Mouse (Mus musculus) liver, embryonic 18 days (tissue): ENCODE data around the gene Palm3. TPM values are rescaled to one million over a fixed set of nuclear protein-coding genes. Genes with fewer than 3 reads are reported as not detected.

Experiments
- polyA plus RNA-seq: library from polyadenylated mRNA; depleted of rRNA; stranded (reverse); fragments of >200 nt; gene quantifications from 2 replicates; pipeline ENCODE4 v1.2.3, GENCODE M21; 2012; rRNA removed

The Palm3 gene
- 0.03 and 0.05 TPM in 2 replicates for polyA plus RNA-seq

GRCm38 (mm10) chr8:84021096-84021495 lies at the start of gene Palm3:
Gene Palm3 (plus strand): TSS chr8:84021471.

DNA sequence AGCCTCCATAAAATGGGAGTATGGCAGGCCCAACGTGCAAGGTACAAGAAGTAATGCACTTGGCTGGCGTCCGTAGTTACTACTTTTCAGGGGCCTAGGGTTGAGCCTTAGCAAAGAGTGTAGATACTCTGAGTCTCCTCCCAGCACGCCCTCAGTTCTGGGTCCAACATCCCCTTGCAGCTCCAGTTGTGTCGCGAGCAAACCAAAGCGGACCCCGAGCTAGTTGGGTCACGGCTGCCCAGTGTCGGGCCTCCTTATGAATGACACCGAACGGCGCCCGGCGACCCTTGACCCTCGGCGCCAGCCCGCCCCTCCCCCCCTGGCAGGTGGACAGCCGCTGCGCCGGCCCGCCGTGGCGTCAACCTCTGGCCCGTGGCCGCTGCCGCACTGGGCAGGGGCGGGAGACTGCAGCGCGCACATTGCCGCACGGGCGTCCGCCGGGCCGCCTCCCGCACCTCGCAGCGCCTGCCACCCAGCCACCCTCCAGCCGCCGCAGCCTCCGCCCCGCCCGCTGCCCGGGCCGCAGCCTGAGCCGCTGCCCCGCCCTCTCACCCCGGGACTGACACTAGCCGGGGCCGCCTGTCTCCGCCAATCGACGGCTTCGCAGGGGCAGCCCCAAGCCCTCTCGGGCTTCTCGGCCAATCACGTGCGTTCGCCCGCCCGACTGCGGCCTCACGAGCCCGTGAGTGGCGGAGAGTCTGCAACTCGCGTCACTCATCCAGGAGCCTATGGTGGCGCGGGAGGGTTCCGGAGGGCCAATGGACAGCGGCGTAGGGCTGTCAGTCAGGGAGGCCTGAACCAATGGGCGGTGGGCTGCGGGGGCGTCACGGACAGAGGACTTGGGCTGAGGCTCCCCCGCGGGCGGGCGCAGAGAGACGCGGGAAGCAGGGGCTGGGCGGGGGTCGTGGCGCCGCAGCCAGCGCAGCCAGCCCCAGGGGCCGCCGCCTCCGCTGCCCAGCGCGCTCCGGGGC lies 48.8 kb upstream of the Palm3 start, which contains the start of gene Prkaca:
Prkaca (plus strand) TSS at position 844 of the 971 bp plus-strand sequence.

DNA sequence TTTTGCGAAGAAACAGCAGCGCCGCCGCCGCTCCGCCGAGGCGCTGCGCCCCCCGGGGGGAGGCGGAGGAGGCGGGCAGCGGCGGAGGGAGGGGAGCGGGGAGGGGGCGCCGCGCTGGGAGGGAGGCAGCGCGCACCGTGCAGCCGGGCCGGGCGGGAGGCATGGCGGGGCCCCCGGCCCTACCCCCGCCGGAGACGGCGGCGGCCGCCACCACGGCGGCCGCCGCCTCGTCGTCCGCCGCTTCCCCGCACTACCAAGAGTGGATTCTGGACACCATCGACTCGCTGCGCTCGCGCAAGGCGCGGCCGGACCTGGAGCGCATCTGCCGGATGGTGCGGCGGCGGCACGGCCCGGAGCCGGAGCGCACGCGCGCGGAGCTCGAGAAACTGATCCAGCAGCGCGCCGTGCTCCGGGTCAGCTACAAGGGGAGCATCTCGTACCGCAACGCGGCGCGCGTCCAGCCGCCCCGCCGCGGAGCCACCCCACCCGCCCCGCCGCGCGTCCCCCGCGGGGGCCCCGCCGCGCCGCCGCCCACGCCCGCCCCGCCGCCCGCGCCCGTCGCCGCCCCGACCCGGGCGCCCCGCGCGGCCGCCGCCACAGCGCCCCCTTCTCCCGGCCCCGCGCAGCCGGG lies 23.6 kb upstream of the Palm3 start, which contains the start of gene Samd1:
Samd1 (plus strand) TSS at position 162 of the 631 bp plus-strand sequence.

GRCm38 (mm10) chr8:84001281-84002000 lies 19.8 kb upstream of the Palm3 start, which contains the start of gene 1700067K01Rik:
Gene 1700067K01Rik (plus strand): TSS chr8:84001502.

DNA sequence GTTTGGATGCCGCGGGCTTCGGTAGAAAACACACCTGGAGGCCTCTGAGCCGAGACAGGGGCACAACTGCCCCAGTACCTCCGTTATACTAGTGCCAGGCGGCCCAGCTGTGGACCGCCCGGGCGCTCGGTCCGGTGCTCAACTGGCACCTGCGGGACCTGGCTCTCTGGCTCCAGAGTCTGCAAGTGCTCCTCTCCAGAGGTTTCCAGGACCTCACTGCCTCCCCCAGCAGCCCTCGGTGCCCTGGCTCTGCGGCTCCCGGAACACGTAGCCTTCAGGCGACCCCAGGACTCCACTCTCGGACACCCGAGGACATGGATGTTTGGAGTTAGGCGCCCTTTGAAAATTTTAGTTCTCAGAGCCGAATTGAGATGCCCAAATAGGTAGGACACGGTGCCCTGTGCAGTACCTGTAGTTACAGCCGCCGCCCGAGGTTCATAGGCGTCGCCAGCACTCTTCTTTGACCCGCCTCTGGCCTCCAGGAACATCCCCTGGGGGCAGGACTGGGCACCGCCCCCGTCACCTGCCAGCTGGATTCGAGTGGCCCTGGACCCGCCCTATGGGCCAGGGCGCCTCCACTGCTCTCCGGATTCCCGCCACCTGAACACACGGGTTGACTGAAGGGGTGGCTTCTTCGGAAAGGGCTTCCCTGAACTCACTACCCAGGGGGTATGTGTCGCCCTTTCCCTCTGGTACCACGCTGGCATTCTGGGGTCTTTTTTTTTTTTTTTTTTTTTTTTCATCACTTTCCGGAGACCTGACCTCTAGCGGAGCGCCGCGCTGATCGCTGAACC lies 9.4 kb upstream of the Palm3 start, which contains the start of gene 2210011C24Rik:
2210011C24Rik (minus strand) TSS at position 467 of the 794 bp plus-strand sequence.

GRCm38 (mm10) chr8:84042066-84042947 lies 21.0 kb downstream of the Palm3 start, which contains the start of gene Il27ra:
Gene Il27ra (minus strand): TSS chr8:84042589.

DNA sequence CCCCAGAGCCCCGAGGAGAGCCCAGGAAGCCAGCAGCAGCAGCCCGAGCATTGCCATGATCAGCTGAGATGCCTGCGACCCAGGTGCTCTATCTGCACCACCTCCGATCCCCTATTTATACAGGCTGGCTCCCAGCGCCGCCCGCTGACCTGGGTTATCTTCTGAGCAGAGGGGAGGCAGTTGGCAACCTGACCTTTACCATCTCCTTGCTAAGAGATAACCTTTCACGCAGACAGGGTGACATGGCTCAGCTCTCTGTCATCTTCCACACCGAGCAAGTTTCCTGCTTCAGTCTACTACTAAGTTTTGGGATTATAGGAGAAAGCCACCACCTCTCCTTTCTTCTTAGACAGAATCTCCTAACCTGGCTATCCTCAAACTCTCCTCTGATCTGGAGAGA lies 23.6 kb downstream of the Palm3 start, which contains the start of gene Rln3:
Rln3 (minus strand) TSS at position 101 of the 400 bp plus-strand sequence.

GRCm38 (mm10) chr8:84065037-84065436 lies 43.8 kb downstream of the Palm3 start, which contains the start of gene Gm10643:
Gene Gm10643 (minus strand): TSS chr8:84065137.

GRCm38 (mm10) chr8:84066291-84066930 lies 45.1 kb downstream of the Palm3 start, which contains the start of gene Rfx1:
Gene Rfx1 (plus strand): TSS chr8:84066834.

Other genes starting within 250 kb of the Palm3 start
- gene Adgrl1, start 121.4 kb upstream of the Palm3 start, polyA plus RNA-seq = 2.6 and 2.9 TPM in 2 replicates
- 0.78 and 0.85 TPM in 2 replicates for gene Gm10644, start 66.3 kb upstream of the Palm3 start, polyA plus RNA-seq
- 49.1 and 54.0 TPM in 2 replicates for gene Asf1b, start 66.0 kb upstream of the Palm3 start, polyA plus RNA-seq
- gene Prkaca, start 48.5 kb upstream of the Palm3 start, polyA plus RNA-seq = 20.6 and 20.7 TPM in 2 replicates
- 19.9 and 21.8 TPM in 2 replicates for gene Samd1, start 23.8 kb upstream of the Palm3 start, polyA plus RNA-seq
- 0.16 and 0.17 TPM in 2 replicates for gene 1700067K01Rik, start 20.0 kb upstream of the Palm3 start, polyA plus RNA-seq
- 0.08 TPM in 1 of 2 replicates, not detected in the other for gene 2210011C24Rik, start 9.3 kb upstream of the Palm3 start, polyA plus RNA-seq
- 1.2 and 1.4 TPM in 2 replicates for gene Il27ra, start 21.1 kb downstream of the Palm3 start, polyA plus RNA-seq
- 0.12 TPM in 1 of 2 replicates, not detected in the other for gene Rln3, start 23.5 kb downstream of the Palm3 start, polyA plus RNA-seq
- 0.59 and 0.63 TPM in 2 replicates for gene Gm10643, start 43.7 kb downstream of the Palm3 start, polyA plus RNA-seq
- gene Rfx1, start 45.4 kb downstream of the Palm3 start, polyA plus RNA-seq = 3.3 and 4.7 TPM in 2 replicates
- 11.4 and 12.4 TPM in 2 replicates for gene Dcaf15, start 83.3 kb downstream of the Palm3 start, polyA plus RNA-seq
- gene Podnl1, start 104.5 kb downstream of the Palm3 start, polyA plus RNA-seq = 0.03 and 0.05 TPM in 2 replicates
- 3.7 and 4.4 TPM in 2 replicates for gene Cc2d1a, start 126.5 kb downstream of the Palm3 start, polyA plus RNA-seq
- gene 4930432K21Rik, start 126.6 kb downstream of the Palm3 start, polyA plus RNA-seq = 0.18 and 0.24 TPM in 2 replicates
- 0.13 and 0.16 TPM in 2 replicates for gene Nanos3, start 163.7 kb downstream of the Palm3 start, polyA plus RNA-seq
- 2.9 and 3.4 TPM in 2 replicates for gene Zswim4, start 215.6 kb downstream of the Palm3 start, polyA plus RNA-seq
- 124 and 135 TPM in 2 replicates for gene D8Ertd738e, start 228.2 kb downstream of the Palm3 start, polyA plus RNA-seq
- 17.2 and 23.4 TPM in 2 replicates for gene Mri1, start 235.9 kb downstream of the Palm3 start, polyA plus RNA-seq
- 6.9 and 7.4 TPM in 2 replicates for gene Ccdc130, start 248.9 kb downstream of the Palm3 start, polyA plus RNA-seq